Mouse (Mus musculus) layer of hippocampus, postnatal 10 days (tissue): ENCODE measurements around the gene Ptprn2. TPM values are rescaled to one million over a fixed set of nuclear protein-coding genes. Genes with fewer than 3 reads are reported as not detected.

Experiments used
- DNase-seq, 2 experiments: peaks; one replicate each; pipeline ENCODE4 v3.0.0; 2021; ENCODE audit warnings: low spot score in 2 of 2
- total RNA-seq, 2 experiments: library from RNA; stranded (reverse); gene quantifications; 2 replicates each; pipeline ENCODE4 v1.2.3; 2021

Ptprn2 gene
- total RNA-seq, 2 experiments from 2014 or later: 234 to 251 TPM

DNA sequence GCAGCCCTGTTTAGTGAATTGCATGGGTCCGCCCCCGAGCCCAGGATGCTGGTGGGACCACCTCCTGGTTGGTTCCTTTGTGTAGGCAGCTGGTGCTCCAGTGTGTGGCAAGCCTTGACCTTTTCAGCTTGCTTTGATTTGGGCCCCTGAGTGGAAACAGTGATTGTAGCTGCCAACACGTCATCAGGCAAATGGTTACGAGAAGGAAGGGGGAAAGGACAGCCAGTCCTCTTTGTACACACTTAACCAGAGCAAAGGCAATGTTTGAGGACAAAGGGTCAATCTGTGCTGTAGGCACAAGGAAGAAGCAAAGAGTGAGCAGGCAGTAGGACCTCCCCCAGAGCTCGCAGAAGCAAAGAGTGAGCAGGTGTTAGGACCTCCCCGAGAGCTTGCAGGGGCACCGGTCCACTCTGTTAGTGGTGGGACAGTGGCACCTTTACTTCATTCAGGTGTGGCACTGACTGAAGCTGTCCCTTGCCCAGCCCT lies 286.6 kb downstream of the Ptprn2 start:
- DNase-seq: peak in 1 of 2 experiments; percentile 38

DNA sequence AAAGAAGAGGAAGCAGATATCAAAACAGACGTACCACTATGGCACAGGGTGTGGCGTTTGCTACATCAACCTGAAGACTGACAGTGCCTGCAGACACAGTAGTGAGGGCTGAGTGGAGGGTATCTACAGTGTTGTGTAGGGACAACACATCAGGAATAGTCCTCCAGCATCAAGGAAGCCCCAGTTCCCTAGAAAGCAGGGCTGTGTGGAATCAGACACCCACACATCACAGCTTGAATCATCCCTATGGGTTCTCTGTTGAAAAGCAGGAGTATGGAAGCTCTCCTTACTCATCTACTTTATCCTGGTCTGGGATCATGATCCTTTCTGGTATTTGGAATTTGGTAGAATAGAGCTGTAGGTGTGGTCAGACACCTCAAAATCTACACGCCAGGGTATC lies 287.8 kb downstream of the Ptprn2 start:
- no peak for DNase-seq

DNA sequence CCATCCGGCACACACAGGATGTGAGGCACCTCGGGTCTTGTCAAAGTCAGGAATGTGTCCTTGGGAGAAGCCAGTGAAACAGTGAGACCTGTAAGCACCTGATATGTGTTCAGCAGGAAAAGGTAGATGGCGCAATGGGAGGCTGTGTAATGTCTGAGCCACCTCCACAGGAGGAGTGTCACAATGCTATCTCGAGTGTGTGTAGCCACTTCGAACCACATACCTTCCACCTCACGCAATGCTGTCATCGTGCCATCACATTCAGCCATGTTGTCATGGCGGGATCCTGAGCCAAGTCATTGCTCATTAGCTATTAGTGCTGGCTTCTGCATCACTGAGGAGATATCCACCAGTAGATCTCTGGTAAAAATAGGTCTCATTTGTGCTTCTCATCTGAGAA lies 290.9 kb downstream of the Ptprn2 start:
- peak in 1 of 2 experiments; percentile 9 for DNase-seq

DNA sequence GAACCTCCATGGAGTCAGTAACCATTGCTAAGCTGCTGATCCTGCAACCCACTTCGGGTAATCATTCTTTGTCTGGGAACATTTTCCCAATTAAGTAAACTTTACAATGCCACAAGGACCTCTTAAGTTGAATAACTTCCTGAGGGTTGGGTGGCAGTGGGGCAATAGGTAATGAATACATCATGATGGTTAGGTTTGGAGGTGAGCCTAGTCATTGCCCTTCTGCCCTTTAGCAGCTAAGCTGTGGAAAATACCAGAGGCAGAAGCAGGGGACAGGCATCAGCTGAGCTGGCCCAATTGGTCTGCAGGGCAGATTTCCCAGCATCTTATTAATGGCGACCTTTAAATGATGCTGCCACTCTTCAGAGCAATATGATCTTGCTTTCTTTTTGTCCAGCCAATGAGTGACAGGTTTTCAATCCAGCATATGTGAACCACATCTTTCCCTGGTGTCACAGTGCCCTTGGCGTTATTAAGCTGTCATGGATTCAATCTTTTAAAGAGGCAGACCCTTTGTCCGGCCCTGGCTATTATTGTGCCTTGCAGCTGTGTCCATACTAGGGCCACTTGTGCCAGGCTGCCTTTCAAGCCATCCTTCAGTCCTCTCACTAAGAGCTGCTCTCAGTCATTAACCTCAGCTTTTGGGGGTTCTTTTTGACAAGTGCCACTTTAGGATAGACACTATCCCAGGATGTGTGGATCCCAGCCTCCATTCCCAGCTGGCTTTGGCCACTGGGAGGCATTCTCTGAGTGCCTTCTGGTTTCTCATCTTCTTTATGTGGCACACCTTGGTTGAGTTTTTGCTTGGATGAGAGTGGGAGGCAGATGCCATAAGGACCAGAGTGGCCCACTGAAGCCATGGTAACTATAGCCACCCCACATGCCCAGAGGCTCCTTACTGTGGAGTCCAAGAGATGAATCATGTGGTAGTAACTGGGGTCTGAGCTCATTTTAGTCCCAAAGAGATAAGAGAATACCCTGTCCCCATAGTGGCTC lies 292.9 kb downstream of the Ptprn2 start:
- DNase-seq: peak in 1 of 2 experiments; percentile 9

DNA sequence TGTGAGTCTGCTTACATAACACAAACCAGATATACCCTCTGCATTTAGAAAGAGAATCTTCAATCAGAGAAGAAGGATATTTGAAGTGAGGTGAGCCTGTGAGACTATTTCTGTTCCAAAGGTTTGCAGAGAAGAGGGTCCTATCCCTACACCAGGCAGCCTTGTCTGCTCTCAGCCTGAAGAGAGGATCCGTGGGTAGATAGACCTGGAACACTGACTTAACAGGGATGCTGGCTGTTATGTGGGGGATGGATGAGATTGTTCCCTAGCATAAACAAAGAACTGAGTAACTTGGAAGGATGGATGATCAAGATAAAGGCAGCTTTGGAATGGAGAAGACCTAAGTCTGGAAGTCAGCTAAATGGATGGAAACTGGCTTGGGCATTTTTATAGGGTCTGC lies 294.9 kb downstream of the Ptprn2 start:
- no peak for DNase-seq

DNA sequence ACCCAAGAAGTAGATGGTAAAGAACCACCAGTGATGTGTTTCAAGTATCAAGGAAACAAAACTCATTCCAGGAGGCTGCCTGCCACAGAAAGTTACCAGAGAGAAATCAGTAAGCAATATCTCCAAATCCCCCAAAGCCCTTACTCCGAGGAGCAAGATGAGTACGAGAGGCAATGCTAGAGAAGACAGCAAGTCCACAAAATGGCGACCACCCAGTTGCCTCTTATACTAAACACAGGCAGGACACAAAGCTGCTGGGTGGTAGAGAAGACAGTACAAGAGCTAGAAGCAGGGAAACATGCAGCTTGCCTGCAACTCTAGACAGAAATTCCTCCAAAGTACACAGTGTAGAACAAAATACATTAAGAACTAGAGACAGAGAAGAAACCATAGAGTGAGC lies 300.2 kb downstream of the Ptprn2 start:
- peak in 1 of 2 experiments; percentile 0 for DNase-seq

DNA sequence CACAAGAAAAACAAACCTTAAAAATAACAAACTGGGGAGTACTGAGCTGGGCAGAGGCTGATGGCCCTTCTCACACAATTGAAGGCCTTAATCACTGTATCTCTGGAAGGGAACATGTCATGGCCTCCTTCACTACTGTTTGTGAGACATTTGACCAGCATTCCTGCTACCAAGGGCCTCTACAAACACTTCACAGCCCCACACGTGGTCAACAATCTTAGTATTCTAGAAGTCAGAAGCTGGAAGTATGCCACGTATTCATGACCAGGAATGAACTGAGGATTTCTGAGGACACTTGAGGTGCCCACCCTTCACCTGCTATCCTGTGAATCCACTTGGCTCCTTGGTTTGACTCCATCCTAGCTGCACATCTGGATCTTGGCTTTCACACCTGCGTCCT lies 302.8 kb downstream of the Ptprn2 start:
- DNase-seq: no peak

DNA sequence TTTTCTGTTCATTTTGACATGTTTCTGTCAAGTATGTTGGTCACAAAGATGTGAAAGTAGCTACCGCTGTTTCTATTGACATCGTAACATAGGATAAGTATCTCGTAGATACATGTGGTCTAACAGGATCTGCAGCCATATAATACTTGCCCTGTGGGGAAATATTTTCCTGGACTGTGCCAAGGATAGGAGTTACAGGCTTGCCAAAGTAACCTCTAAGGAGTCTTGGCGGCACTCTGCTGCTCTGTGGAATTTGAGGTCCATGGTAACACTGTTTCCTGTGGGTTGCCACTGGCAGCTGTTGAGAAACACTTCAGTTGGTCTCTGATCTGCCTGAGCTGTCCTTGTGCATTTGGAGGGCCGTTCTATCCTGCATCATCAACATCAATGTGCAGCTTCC lies 317.8 kb downstream of the Ptprn2 start:
- DNase-seq: no peak

DNA sequence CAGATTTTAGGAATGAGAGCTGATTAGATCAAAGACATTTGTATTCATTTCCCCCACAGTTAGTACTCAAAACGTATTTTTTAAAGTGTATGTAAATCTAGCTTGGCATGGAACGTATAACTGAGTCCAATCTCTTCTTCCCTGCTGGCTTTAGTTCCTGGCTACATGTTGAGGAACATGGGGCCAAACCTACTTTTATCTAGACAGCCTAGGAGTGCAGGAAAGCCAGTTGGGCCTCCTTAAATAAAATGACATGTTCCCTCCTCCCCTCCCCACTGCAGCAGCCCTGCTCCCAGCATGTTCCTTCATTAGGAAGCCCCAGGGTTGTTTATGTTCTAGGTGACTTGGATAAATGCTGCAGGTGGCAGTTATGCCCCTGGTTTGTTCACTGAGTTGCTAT lies 319.2 kb downstream of the Ptprn2 start:
- no peak for DNase-seq

DNA sequence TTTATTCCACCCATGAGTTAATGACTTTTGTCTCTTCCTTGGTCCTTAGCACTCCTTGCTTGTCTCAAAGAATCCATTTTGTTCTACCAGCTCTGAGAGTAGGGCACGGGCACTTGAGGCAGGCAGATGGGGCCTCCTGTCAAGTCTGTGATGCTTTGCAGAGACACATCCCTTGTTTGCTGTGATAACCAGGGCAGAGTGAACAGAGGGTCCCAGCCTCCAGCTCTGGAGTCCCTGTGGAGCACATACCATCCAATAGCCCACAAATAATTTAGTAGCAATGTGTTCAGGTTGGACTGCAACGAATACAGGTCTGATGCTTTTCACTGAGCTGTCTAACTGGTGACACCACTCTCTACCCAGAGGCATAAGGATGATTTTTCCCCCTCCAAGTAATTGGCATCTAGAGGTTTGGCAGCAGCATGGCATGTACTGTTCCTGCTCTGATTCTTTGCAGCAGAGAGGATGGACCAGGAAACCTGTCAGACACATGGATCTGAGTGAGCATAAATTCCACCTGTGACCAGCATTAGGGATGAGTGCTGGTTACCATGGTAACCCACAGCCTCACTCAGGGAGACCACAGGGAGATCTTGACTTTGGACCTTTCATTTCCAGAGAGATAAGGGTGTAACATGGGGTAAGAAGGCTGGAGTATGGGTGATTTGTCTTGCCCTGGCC lies 319.7 kb downstream of the Ptprn2 start:
- DNase-seq: peak; percentile 22 to 27

DNA sequence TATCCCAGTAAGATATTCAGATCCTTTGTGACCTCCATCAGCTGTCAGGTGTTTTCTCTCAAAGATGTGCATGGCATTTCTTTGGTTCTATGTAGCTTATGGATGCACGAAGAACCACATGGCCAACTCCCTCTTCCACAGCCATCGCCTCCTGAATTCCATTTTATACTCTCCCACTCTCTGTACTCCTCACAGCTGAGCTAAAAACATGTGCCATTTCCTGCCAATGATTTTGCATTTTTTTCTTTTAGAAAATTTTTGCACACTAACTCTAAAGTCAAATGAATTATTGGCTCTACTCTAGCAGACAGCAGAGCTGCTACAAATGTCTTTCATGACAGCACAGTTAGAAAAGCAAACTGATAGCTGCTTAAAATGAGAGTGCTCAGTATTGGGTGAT lies 320.6 kb downstream of the Ptprn2 start:
- DNase-seq: no peak

DNA sequence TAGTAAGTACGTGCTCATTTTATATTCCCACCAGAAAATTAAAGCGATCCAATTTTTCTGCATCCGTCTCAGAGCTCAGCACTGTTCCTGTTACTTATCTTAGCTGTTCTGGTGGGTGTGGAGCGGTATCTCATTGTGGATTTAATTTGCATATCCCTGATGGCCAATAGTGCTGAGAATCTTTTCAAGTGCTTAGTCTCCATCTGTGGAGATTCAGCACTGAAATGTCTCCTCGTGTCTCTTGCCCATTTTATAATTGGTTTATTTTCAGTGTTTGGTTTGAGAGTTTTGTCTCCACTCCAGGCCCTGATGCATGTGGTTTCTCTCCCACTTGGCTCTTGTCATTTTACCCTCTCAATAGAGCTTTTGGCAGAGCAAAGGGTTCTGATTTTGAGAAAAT lies 327.5 kb downstream of the Ptprn2 start:
- no peak for DNase-seq

DNA sequence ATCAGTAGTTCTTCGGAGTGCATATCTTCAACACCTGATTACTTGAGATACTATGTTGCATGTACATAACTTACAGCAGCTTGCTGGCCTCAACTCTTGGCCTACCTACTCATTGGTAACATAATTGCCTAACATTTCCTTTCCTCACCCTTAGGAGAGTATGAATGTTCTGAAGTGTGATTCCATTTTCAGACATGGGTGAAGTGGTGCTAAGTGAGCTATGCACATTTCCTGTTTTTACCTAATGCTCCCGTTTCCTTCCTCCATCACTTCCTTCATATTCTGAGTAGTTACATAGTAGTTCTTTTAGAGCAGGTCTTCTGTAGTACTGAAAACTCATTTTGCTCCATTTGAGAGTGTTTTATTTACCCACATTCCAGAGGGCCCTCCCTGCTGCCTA lies 334.3 kb downstream of the Ptprn2 start:
- no peak for DNase-seq

DNA sequence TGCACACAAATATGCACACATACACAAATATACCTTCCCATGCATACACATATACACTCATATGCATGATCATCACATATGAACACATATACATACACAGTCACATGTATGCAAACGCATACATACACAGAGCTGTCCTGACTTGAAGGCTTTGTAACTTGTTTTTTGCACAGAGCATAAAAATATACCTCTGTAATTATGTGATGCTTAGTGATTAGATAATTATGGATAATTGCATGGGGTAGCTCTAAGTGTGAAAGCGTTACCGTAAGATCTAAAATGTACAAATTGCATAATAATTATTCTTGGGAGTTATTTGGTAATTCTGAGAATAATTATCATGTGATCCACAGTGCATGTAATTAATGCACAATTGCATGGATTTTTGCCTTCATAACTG lies 337.8 kb downstream of the Ptprn2 start:
- DNase-seq: no peak

DNA sequence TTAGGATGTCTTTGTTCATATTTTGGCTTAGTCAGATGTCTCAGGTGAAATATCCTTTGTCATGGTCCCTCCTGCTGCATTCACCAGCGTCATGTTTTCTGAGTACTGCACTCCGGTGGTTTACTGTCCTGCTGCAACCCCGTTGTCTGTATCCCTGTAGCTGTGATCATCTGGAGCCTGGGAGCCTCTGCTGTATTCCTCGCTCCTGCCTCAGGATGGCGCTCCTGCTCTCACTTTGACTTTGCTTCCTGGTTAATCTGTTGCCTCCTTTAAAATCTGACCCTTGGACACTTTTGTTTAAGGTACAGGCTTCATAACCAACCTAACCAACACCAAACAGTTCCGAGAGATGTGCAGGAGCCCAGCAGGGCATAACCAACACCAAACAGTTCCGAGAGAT lies 342.2 kb downstream of the Ptprn2 start:
- peak in 1 of 2 experiments; percentile 23 for DNase-seq

DNA sequence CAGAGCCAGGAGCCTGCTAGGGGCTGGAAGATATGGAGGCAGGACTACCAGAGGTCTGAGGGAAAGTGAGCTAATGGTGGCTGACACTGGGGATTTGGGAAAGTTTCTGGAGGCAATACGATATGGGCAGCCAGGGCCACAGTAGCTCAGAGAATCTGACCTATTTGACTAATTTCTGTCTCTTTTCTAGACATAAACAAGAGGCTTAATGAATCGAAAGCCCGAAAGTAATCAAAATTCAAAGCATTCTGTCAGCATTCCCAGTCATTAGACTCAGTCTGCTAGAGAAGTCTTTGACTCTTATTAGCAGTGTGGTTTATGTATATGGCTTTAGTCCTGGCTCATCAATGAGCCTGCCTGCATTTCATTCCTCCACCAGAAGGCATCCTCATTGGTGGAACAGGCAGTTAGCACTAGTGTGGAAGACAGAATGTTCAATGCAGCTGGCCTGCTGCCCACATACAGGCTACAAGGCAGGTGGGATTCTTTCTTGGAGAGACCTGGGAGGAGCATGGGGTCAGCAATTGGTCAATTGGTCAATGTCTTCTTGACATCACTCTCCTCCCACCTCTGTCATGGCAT lies 353.2 kb downstream of the Ptprn2 start:
- no peak for DNase-seq

DNA sequence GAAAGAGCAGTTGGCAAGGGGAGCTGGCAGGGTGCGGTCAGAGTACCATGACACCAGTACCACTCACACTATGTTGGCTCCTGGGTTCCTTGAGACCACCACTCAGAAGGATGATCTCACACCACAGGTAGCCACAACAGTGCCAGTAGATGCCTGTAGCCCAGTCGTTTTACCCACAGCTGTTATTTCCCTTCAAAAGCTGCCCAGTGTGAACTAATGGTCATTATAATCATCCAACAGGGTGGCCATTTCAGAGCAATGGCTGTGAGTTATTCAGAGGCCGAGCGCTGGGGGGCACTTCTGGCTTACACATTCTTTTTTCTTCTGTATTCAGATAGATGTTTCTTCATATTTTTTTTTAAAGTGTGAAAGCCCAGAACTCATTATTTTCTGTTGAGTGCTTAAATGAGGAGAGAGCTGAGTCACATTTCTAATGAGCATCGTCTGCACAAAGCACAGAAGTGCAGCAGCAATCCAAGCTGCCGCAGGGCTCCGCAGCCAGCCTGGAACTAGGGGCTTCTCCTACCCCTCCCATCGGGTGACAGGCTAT lies 357.3 kb downstream of the Ptprn2 start:
- peak; percentile 34 to 53 for DNase-seq

DNA sequence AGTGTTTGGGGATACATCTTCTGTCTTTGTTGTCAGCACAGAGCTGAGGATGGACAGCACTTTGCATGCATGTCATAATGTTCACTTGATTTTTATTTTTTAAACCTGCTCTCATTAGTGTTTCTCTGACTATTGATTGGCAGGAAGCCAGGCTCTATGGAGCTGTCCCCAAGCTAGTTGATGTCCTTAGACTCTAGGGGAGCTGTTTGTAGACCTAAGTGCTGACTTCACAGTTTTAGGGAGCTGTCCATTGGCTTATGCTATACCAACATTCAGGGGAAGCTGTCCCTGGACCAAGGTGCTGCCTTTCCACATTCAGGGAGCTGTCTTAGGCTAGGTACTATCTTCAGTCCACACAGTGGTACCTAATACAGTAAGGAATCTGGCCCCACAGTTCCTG lies 360.7 kb downstream of the Ptprn2 start:
- DNase-seq: no peak

DNA sequence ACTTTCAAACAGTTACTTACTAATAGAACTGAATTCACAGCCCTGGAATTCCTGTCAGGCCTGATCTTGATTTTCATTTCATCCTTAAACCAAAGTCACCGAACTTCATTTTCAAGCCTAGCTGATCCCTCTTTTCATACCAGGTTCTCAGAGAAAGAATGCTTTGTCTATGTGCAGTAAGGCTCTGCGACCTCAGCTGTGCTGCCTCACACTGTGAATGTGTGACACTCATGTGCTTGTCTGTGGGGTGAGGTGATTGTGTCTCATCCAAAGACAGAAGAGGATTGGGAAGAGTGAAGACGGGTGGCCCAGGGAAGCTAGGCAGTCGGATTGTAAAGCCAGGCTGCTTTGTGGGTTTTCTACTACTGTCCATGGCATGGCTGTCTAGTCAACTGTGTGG lies 361.5 kb downstream of the Ptprn2 start:
- DNase-seq: no peak

DNA sequence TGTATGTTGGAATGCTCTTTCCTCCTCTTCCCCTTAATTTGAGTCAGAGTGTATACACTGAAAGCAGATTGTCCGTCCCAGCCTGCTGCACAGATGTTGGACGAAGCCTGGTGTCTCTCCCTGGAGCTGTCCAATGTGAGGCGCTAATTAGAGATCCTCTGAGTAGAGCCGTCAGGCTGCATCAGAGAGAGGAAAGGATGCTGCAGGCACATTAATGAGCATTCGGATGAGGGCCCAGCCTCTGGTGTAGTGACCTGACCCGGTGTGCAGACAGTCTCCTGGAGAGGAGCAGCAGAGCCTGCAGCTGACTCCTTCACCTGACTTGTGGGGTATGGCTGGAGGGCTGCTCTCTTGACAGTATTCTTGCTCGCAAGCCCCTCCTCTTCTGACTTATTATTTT lies 370.8 kb downstream of the Ptprn2 start:
- DNase-seq: no peak

DNA sequence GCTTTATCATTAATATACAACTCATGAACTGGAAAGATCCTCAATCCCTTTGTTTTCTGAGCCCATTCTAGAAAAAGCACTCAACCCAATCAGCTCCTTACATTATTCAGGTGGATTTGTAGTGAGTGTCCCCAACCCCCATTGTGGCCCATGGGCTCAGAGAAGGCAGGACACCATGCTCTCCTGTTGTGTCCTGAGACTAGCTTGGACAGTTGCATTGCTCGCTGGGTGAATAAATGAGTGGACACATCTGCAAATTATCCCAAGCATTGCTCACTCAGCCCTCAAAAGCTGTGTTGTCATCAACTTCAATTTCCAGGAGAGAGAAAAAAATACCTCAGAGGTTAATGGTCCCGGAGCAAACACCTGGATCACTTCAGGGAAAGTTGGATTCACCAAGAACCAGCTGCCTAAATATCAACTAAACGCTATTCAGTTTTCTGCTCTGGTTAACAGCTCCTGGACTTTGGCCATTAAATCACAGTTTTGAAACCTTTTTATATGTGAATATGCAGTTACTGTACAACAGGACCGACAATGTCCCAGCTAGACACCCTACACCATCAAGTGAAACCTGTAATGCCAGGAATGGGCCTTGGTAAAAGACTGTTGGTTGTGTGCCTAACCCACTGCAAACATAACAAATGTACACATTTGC lies 376.0 kb downstream of the Ptprn2 start:
- no peak for DNase-seq
